Mouse (Mus musculus): Measurements from ENCODE around the gene Gm17416. TPM values are rescaled to one million over a fixed set of nuclear protein-coding genes. Genes with fewer than 3 reads are reported as not detected.

The Gm17416 gene
- polyA plus RNA-seq, 1 experiment from 2014 or later, result not detected

GRCm38 (mm10) chr2:152548124-152548523 is 21.0 kb upstream of the Gm17416 start:
- Histone ChIP-seq H3K9ac (ENCODE audit: low read depth, low read length) (no peak overlapping the region), H3K4me1 (replicated peaks; ENCODE audit: control insufficient read depth, insufficient read depth, low read length) (no peaks in the 10 kb centered on the region), H3K27ac (ENCODE audit: low read depth, low read length) (no peak overlapping the region), H3K36me3 (ENCODE audit: control insufficient read depth, insufficient read depth) (no peaks in the 10 kb centered on the region), H3K9me3 (ENCODE audit: control insufficient read depth) (no peaks in the 10 kb centered on the region), H3K27me3 (replicated peaks; ENCODE audit: control insufficient read depth, insufficient read depth, low read length) (no peaks in the 10 kb centered on the region), H3K4me3 (ENCODE audit: low read depth, low read length) (no peak overlapping the region), H3K4me2 (replicated peaks; ENCODE audit: low read depth) (no peak overlapping the region)
- no peak for ATAC-seq
- no peak for TF ChIP-seq CTCF (IDR thresholded peaks at IDR 0.05; ENCODE audit: low read depth)
- 58% methylated on average over 5 of the region's 5 CpGs for WGBS

- Histone ChIP-seq H3K9me3 (ENCODE audit: control insufficient read depth) (no peaks in the 10 kb centered on the region), H3K4me3 (ENCODE audit: low read depth, low read length) (no peak overlapping the region), H3K4me2 (replicated peaks; ENCODE audit: low read depth) (no peak overlapping the region; the same call in 1 of the 2 replicates), H3K36me3 (ENCODE audit: control insufficient read depth, insufficient read depth) (no peaks in the 10 kb centered on the region), H3K9ac (ENCODE audit: low read depth, low read length) (no peak overlapping the region), H3K27ac (ENCODE audit: low read depth, low read length) (no peak overlapping the region), H3K4me1 (replicated peaks; ENCODE audit: control insufficient read depth, insufficient read depth, low read length) (no peaks in the 10 kb centered on the region), H3K27me3 (replicated peaks; ENCODE audit: control insufficient read depth, insufficient read depth, low read length) (no peaks in the 10 kb centered on the region)
- peak; percentile 85 for TF ChIP-seq CTCF (IDR thresholded peaks at IDR 0.05; ENCODE audit: low read depth)
- no peak; the same call in 1 of the 2 replicates for ATAC-seq
- 13% methylated on average over 16 of the region's 16 CpGs for WGBS
Measured at GRCm38 (mm10) chr2:152553774-152554423, 15.2 kb upstream of the Gm17416 start.

GRCm38 (mm10) chr2:152556655-152557054 is 12.5 kb upstream of the Gm17416 start:
- H3K27me3 ChIP-seq (replicated peaks; ENCODE audit: control insufficient read depth, insufficient read depth, low read length), result 0 out of 2 replicates have a peak, but pooled peaks cover 3% of the 10 kb centered on the region
- H3K27ac ChIP-seq (ENCODE audit: low read depth, low read length), result no peak overlapping the region
- no peak overlapping the region for H3K4me2 ChIP-seq (replicated peaks; ENCODE audit: low read depth)
- no peak overlapping the region for H3K4me3 ChIP-seq (ENCODE audit: low read depth, low read length)
- no peak for ATAC-seq
- H3K4me1 ChIP-seq (replicated peaks; ENCODE audit: control insufficient read depth, insufficient read depth, low read length), result no peaks in the 10 kb centered on the region
- WGBS, result 84% methylated on average over 7 of the region's 7 CpGs
- H3K9me3 ChIP-seq (ENCODE audit: control insufficient read depth), result no peaks in the 10 kb centered on the region
- TF ChIP-seq CTCF (IDR thresholded peaks at IDR 0.05; ENCODE audit: low read depth), result no peak
- H3K9ac ChIP-seq (ENCODE audit: low read depth, low read length), result no peak overlapping the region
- H3K36me3 ChIP-seq (ENCODE audit: control insufficient read depth, insufficient read depth), result no peaks in the 10 kb centered on the region

GRCm38 (mm10) chr2:152569881-152570280 is 743 bp downstream of the Gm17416 start:
- Histone ChIP-seq H3K27ac (ENCODE audit: low read depth, low read length) (no peak overlapping the region), H3K9ac (ENCODE audit: low read depth, low read length) (no peak overlapping the region), H3K36me3 (ENCODE audit: control insufficient read depth, insufficient read depth) (no peaks in the 10 kb centered on the region), H3K4me2 (replicated peaks; ENCODE audit: low read depth) (no peak overlapping the region), H3K27me3 (replicated peaks; ENCODE audit: control insufficient read depth, insufficient read depth, low read length) (no peaks in the 10 kb centered on the region), H3K4me3 (ENCODE audit: low read depth, low read length) (no peak overlapping the region), H3K9me3 (ENCODE audit: control insufficient read depth) (no peaks in the 10 kb centered on the region), H3K4me1 (replicated peaks; ENCODE audit: control insufficient read depth, insufficient read depth, low read length) (no peaks in the 10 kb centered on the region)
- 69% methylated on average over 4 of the region's 4 CpGs for WGBS
- no peak for TF ChIP-seq CTCF (IDR thresholded peaks at IDR 0.05; ENCODE audit: low read depth)
- no peak for ATAC-seq

GRCm38 (mm10) chr2:152570313-152570712 is 1.2 kb downstream of the Gm17416 start:
- Histone ChIP-seq H3K9ac (ENCODE audit: low read depth, low read length) (no peak overlapping the region), H3K4me3 (ENCODE audit: low read depth, low read length) (no peak overlapping the region), H3K27ac (ENCODE audit: low read depth, low read length) (no peak overlapping the region), H3K4me2 (replicated peaks; ENCODE audit: low read depth) (peak overlapping the region; percentile 17; the same call in 1 of the 2 replicates), H3K27me3 (replicated peaks; ENCODE audit: control insufficient read depth, insufficient read depth, low read length) (no peaks in the 10 kb centered on the region), H3K9me3 (ENCODE audit: control insufficient read depth) (no peaks in the 10 kb centered on the region), H3K36me3 (ENCODE audit: control insufficient read depth, insufficient read depth) (no peaks in the 10 kb centered on the region), H3K4me1 (replicated peaks; ENCODE audit: control insufficient read depth, insufficient read depth, low read length) (no peaks in the 10 kb centered on the region)
- 34% methylated on average over 6 of the region's 6 CpGs for WGBS
- ATAC-seq, result no peak
- TF ChIP-seq CTCF (IDR thresholded peaks at IDR 0.05; ENCODE audit: low read depth), result no peak

- Histone ChIP-seq H3K36me3 (ENCODE audit: control insufficient read depth, insufficient read depth) (no peaks in the 10 kb centered on the region), H3K9me3 (ENCODE audit: control insufficient read depth) (no peaks in the 10 kb centered on the region)
- 61% methylated on average over 11 of the region's 11 CpGs for WGBS
Measured at GRCm38 (mm10) chr2:152572114-152572794, 3.1 kb downstream of the Gm17416 start, which contains the start of gene Defb21. Gene Defb21, plus strand, starts transcription at chr2:152572744.

More at GRCm38 (mm10) chr2:152572114-152572794, 3.1 kb downstream of the Gm17416 start, which contains the start of gene Defb21:
- Histone ChIP-seq H3K9ac (ENCODE audit: low read depth, low read length) (no peak within 1 kb of the TSS), H3K27ac (ENCODE audit: low read depth, low read length) (no peak within 1 kb of the TSS), H3K4me2 (replicated peaks; ENCODE audit: low read depth) (no peak within 1 kb of the TSS), H3K27me3 (replicated peaks; ENCODE audit: control insufficient read depth, insufficient read depth, low read length) (no peaks in the 10 kb centered on the region), H3K4me1 (replicated peaks; ENCODE audit: control insufficient read depth, insufficient read depth, low read length) (no peaks in the 10 kb centered on the region), H3K4me3 (ENCODE audit: low read depth, low read length) (no peak within 1 kb of the TSS)
- peak; percentile 56 for TF ChIP-seq CTCF (IDR thresholded peaks at IDR 0.05; ENCODE audit: low read depth)
- no peak for ATAC-seq

Data from intestine, postnatal 0 days (tissue).